Mouse (Mus musculus) lung, postnatal 4 days (tissue): ENCODE results near the gene Npas4.
"Not testable (repeated sequence)": the region's sequence is repeated elsewhere in the genome, so short reads cannot be mapped to it uniquely, and the experiment has no call there.

Experiments
- DNase-seq, 2 experiments: peaks; one replicate each; pipeline ENCODE4 v3.0.0; 2021

Npas4 gene

GRCm38 (mm10) chr19:4990256-4990625, at the start of gene Npas4:
TSS of gene Npas4 (minus strand) at chr19:4990316.
- no peak for DNase-seq

- no peak for DNase-seq
These were observed 49.4 kb upstream of the Npas4 start for GRCm38 (mm10) chr19:5039301-5040114.

DNA sequence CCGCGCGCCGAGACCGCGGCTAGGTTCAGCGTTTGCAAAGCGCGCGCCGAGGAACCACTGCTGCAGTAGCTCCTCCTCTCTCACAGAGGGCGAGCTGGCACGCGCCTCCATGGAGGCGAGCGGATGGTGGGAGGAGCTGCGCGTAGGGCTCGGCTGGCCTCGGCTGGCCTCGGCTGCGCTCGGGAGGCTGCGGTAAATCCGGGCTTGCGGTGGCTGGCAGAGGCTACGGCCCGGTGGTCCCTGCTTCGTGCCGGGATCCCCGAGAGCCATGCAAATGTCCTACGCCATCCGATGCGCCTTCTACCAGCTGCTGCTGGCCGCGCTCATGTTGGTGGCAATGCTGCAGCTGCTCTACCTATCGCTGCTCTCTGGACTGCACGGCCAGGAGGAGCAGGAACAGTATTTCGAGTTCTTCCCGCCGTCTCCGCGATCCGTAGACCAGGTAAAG, 48.6 kb upstream of the Npas4 start, which contains the start of the genes B4gat1 and AC124502.3:
Gene B4gat1, plus strand, starts transcription at position 118 of the 448 bp plus-strand sequence.
Gene AC124502.3, plus strand, starts transcription at position 183 of the 448 bp plus-strand sequence.
- peak; percentile 91 to 93 for DNase-seq

DNA sequence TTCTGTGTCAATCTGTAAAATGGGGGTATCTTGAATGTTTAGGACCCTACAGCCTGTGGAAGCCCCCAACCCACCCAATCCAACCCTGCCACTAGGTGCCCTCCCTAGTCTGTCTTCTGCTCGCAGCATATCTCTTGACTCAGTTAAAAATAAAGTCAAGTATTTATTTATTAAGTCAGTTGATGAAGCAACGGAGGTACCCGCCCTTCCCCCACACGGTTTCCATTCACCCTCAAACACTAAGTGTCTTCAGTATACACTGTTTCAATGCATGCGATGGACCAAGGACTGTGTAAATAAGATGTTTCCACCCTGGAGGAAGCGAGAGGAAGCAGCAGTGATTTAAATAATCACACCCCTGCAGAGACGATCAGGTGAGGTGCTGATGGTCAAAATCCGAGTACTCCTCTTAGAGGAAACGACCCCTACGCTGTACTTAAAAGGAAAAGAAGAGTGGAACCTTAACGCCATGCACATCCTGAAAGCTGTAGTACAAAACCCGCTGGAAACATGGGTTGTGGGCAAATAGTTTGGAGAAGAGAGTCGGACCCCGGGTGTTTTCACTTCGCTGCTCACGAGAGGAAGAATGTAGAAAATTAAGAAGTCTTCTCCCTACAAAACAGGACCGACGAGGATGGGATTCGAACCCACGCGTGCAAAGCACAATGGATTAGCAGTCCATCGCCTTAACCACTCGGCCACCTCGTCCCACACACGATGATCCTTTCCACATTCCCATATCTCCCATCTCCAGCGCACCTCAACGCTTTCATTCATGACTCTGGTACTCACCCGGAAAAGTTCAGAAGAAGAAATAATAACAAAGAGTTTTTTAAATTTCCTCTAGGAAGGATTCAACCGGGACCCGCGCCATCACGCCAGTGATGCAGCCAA, 47.8 kb upstream of the Npas4 start:
- peak; percentile 78 to 83 for DNase-seq

DNA sequence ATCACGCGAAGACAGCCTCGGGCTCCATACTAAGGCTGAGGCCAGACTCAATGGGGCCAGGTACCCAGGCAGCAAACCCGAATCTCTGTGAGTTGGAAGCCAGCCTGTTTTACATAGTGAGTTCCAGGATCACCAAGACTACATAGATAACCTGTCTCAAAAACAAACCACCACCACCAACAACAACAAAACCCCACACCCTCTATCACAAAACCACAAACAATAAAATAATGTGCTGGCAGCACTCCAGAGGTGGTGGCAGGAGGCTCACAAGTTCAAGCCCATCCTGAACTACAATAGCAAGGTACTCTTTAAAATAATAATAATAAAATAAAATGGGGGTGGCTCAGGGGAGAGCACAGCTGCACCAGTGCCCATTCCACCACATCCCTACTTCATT, 46.5 kb upstream of the Npas4 start:
- no peak for DNase-seq

GRCm38 (mm10) chr19:5032686-5033085, 42.6 kb upstream of the Npas4 start:
- no peak for DNase-seq

DNA sequence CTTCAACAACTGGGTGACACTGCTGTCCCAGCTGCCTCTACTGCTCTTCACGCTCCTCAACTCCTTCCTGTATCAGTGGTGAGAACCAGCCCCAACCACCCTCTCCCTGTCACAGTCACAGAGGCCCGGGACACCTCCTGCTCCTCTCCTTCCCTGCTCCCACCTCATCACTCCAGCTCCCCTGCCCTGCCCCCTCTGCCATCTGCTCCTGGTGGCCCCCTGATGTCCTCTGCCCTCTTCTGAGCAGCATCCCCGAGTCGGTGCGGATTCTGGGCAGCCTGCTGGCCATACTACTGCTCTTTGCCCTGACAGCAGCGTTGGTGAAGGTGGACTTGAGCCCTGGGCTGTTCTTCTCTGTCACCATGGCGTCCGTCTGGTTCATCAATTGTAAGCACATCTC, 36.0 kb upstream of the Npas4 start:
- no peak for DNase-seq

GRCm38 (mm10) chr19:5023621-5024479, 33.7 kb upstream of the Npas4 start, which contains the start of gene Slc29a2:
TSS of gene Slc29a2 (plus strand) at chr19:5023860.
- peak; percentile 93 to 94 for DNase-seq

DNA sequence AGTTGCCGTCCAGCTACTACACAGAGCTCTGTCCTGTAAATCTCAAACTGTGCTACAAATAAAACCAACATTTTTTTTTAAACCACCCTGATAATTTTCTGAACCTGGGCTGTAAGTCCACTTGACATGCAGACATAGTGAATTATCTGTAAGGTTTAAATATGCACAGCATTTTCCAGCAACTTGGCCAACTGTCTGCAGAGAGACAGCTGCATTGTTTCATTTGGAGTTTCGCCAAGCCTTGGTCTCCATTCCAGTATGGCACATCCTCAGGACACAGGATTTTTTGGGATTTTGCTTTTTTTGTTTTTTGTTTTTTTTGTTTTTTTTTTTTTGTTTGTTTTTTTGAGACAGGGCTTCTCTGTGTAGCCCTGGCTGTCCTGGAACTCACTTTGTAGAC, 31.3 kb upstream of the Npas4 start:
- no peak for DNase-seq

GRCm38 (mm10) chr19:5018191-5018590, 28.1 kb upstream of the Npas4 start:
- no peak for DNase-seq

DNA sequence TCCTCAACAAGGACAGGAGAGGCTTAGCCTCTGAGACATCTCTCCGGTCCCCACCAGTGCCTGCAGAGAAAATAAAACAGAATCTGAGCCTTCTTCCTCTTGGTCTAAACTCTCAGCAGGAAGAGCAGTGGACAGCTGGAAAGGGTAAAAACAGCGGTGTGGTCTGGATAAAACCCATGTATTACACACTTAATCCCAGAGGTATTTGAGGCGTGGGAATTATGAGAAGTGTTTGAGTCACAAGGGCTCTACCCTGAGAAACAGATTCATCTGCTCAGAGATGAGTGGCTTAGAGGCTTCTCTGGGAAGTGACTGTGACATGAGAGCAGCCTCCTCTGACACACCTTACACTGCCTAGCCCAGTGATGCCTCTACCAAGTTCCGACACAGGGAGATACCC, 27.5 kb upstream of the Npas4 start:
- DNase-seq: no peak

DNA sequence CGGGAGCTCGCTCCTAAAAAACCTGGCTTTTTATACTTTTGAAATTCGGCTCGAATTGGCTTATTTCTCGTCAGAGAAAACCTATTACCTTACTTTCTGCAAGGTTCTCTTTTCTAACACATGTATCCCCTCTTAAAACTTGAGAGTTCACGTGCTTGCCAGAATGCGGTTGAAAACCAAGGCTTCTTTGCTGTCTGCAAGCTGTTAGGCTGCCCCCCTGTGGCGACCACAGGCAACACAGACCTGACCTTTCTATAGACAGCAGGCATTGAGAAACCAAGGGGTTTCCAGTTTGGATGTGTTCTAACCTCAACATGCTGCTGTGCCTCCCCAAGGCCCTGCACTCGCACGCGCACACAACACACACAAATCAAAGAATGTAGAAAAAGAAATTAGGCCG, 26.7 kb upstream of the Npas4 start:
- peak; percentile 75 to 85 for DNase-seq

GRCm38 (mm10) chr19:5016221-5016742, 26.2 kb upstream of the Npas4 start:
- peak; percentile 23 to 63 for DNase-seq

GRCm38 (mm10) chr19:5014961-5015398, 24.9 kb upstream of the Npas4 start:
- peak in 1 of 2 experiments; percentile 51 for DNase-seq

DNA sequence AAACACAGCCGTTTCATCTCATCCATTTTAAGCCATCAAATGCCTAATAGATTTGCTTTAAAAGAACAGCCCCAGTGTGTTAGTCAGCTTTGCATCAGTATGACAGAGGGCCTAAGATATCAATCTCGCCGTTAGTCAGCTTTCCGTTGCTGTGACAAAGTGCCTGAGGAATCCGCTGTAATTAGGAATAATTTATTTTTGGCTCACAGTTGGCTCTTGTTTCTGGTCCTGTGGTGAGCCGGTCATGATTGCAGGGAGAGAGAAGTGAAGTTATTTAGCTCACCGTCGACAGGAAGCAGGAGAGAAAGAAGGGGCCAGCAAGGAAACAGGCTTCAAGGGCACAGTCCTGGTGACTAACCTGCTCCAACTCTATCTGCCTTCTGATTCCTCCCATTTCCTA, 23.0 kb upstream of the Npas4 start:
- DNase-seq: no peak

GRCm38 (mm10) chr19:5004925-5005324, 14.8 kb upstream of the Npas4 start:
- no peak for DNase-seq

GRCm38 (mm10) chr19:5003644-5004043, 13.5 kb upstream of the Npas4 start:
- DNase-seq: not testable (repeated sequence)

DNA sequence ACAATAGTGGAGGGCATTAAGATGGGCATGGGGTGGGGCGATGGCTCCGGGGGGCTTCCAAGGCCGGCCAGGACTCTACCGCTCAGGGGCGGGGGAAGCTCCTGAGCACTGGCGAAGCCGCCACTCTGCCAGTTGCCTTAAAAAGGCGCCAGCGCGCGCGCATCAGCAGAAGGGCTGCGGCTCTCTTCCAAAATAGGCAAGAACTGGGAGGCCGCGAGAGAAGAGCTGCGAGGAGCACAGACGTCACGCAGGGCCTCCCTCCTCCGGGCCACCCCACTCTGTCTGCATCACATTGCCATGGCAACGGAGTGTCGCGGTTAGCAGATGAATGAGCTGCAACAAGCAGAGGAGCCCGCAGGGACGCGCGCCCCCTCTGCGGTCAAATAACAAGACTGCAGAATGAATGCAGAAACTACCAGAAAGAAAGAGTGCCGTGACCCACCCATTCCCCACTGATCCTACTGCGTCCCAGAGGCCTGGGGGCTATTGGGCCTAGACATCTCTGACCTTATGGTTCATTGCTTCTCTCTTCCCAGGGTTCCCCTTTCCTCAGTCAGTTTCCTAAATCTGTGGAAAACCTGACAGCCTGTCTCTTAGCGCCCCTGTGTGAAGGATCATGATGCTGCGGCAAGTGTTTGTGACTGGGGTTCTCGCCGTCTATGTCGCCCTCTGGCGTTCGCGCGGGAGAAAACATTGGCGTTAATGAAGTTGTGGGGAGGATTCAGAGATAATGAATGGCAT, 11.7 kb upstream of the Npas4 start:
- DNase-seq: peak; percentile 79 to 86

GRCm38 (mm10) chr19:4999445-5000140, 9.5 kb upstream of the Npas4 start:
- no peak for DNase-seq

- no peak for DNase-seq
These were observed 3.9 kb upstream of the Npas4 start for GRCm38 (mm10) chr19:4994043-4994442.

DNA sequence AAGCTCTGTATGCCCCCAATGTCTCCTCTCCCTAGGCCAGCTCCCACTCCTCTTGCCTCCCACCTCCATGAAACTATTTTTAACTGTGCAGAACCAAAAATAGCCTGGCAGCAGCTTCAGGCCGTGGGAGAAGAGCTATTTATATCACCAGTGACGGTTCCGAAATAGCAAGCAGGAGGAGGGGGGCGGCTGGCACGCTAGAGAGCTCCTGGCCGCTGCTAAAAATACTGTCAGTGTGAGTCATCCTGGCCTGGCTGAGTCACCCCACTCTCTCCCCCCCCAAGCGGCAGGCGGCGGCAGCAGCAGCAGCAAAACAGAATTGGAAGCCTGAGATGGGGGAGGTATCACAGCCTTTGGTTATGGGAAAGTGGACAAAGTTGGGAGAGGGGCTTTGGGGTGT, 2.8 kb upstream of the Npas4 start:
- peak; percentile 52 to 74 for DNase-seq
